Mouse (Mus musculus): ENCODE data around the gene Cdc42bpg. TPM values are rescaled to one million over a fixed set of nuclear protein-coding genes. Genes with fewer than 3 reads are reported as not detected.
"Not testable (repeated sequence)": the region's sequence is repeated elsewhere in the genome, so short reads cannot be mapped to it uniquely, and the experiment has no call there.

Cdc42bpg gene
- polyA plus RNA-seq, 1 experiment from 2014 or later, result 0.38 TPM

DNA sequence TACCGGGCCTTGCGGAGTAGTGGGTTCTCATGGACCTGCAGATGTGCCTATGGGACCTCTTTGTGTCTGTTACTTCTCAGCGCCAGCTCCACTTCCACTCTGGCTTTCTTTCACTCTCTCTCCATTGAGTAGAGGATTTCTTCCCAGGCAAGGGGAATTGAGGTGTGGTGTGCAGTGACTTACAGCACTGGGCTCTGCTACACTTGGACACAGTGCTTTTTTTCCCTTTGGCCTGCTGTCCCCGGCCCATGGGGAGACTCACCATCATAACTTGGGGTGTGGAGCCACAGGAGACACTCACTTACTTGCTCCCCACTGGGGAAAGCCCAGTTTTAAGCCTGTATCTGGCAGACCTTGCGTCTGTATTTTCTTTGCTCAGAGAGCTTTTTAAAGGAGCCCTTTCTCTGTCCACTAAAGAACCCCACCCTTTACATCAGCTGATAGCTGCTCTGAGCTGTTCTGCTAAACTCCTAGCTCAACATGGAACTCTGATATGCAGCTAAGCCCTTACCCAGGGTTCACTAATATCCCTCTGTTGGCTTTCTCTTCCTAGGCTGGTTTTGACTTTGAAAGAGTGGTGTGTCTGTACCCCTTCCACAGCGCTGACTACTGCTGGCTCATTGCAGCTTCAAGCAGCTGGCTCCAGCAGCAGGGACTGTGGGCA is 26.6 kb upstream of the Cdc42bpg start:
- no peak for DNase-seq (ENCODE audit: low spot score)
- Histone ChIP-seq H3K27me3 (ENCODE audit: low read depth, poor library complexity, severe bottlenecking) (no peaks in the 10 kb centered on the region), H3K27ac (0 out of 2 replicates have a peak overlapping the region, but pooled peaks have one; percentile 11), H3K4me3 (peak overlapping the region; percentile 73; the same call in 1 of the 2 replicates), H3K36me3 (peaks cover 57% of the 10 kb centered on the region), H3K4me1 (peaks cover 43% of the 10 kb centered on the region), H3K9me3 (replicated peaks) (no peaks in the 10 kb centered on the region)
- WGBS, result 92% methylated on average over 6 of the region's 6 CpGs

DNA sequence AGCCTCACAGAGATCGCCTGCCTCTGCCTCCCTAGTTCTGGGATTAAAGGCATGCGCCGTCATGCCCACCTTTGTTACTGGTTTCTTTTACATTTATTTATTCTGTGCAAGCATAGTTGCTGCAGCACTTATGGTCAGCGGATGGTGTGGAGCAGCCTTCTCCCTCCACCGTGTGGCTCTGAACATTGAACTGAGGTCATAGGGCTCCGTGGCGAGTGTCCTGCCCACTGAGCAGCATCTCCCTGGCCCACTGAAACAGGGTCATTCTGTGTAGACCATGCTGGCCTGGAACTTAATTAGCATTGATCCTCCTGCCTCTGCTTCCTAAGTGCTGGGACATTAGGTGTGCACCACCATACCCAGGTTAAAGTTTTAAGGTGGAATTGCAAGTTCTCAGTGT is 25.7 kb upstream of the Cdc42bpg start:
- 94% methylated on average over 7 of the region's 7 CpGs for WGBS
- H3K4me3 ChIP-seq, result no peak overlapping the region
- peaks cover 39% of the 10 kb centered on the region for H3K4me1 ChIP-seq
- H3K27ac ChIP-seq, result 0 out of 2 replicates have a peak overlapping the region, but pooled peaks have one; percentile 11
- H3K36me3 ChIP-seq, result peaks cover 66% of the 10 kb centered on the region
- no peaks in the 10 kb centered on the region for H3K9me3 ChIP-seq (replicated peaks)
- H3K27me3 ChIP-seq (ENCODE audit: low read depth, poor library complexity, severe bottlenecking), result no peaks in the 10 kb centered on the region
- no peak for DNase-seq (ENCODE audit: low spot score)

DNA sequence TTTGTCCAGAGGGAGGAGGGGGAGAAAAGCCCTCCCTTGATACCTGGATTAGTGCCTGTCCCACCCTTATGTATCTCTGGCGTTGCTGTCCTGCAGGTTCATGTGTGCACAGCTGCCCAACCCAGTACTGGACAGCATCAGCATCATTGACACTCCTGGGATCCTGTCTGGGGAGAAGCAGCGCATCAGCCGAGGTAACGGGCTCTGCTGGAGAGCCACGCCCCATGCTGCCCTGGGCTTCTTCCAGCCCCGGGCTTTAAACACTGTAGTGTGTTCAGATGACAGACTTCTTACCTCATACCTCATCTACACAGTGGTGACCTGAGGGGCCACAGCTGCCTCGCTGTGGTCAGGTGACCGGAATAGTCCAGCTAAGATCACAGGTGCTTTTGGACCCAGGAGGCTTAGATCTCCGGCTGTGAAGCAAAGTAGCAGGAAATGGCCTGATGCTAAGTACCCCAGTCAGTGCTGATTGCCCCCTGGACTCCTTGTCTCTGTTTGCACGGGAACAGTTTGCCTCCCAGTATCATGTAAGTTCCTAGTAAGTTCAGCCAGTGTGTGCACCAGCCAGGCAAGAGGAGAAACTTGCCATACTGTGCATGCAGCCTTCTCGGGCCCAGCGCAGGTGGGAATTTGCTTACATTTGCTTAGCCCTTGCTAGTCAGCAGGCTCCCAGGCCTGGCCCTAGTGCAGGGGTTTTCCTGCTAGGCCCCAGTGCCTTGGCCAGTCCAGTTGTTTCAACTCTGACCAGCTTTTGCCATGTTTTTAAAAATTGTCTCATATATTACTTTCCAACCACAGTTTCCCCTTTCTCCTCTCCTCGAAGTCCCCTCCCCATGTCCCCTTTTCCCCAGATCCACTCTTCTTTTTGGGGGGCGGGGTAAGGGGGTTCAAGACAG is 24.9 kb upstream of the Cdc42bpg start:
- Histone ChIP-seq H3K27me3 (ENCODE audit: low read depth, poor library complexity, severe bottlenecking) (no peaks in the 10 kb centered on the region), H3K9me3 (replicated peaks) (no peaks in the 10 kb centered on the region), H3K4me1 (peaks cover 32% of the 10 kb centered on the region), H3K27ac (no peak overlapping the region), H3K4me3 (no peak overlapping the region), H3K36me3 (peaks cover 74% of the 10 kb centered on the region)
- DNase-seq (ENCODE audit: low spot score), result no peak
- WGBS, result 85% methylated on average over 14 of the region's 14 CpGs

DNA sequence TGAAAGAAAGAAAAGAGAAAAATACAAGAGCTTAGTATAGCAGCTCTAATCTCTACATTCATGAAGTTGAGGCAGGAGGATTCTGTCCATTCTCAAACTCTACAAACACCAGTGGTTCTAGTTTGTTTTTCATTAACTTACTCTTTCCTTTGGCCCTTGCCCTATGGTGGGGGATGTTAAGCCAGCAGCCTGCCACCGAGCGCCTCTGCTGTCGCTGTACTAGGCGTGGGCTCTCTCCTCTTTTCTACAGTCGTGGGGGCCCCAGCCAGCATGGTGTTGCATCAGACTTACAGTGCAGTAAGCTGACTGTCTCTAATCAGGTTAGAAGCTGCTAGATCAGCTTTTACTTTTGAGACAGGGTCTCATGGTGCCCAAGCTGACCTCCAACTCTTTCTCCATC is 23.3 kb upstream of the Cdc42bpg start:
- H3K36me3 ChIP-seq, result peaks cover 90% of the 10 kb centered on the region
- H3K4me1 ChIP-seq, result peaks cover 25% of the 10 kb centered on the region
- H3K9me3 ChIP-seq (replicated peaks), result no peaks in the 10 kb centered on the region
- DNase-seq (ENCODE audit: low spot score), result no peak
- H3K27ac ChIP-seq, result no peak overlapping the region
- H3K27me3 ChIP-seq (ENCODE audit: low read depth, poor library complexity, severe bottlenecking), result no peaks in the 10 kb centered on the region
- WGBS, result 85% methylated on average over 5 of the region's 5 CpGs
- no peak overlapping the region for H3K4me3 ChIP-seq

DNA sequence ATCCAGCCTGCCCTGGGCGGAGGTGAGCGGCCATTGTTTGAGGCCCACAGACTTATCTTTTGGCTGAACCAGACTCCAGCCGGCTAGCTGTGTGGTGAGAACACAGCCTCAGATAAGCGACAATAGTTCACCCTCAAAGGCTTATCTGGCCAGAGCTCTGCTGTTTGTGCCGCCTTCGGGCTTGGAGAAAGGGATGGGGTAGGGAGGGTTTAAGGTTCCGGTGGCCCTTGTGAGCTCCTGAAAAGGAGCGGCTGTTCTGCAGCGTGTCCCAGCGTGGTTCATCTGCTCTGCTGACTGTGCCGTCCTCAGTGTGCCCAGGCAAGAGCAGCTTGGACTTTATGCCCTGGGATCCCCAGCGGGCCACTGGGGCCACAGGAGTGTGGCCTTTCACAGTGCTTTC is 21.8 kb upstream of the Cdc42bpg start:
- Histone ChIP-seq H3K27me3 (ENCODE audit: low read depth, poor library complexity, severe bottlenecking) (no peaks in the 10 kb centered on the region), H3K27ac (0 out of 2 replicates have a peak overlapping the region, but pooled peaks have one; percentile 5), H3K4me1 (peaks cover 17% of the 10 kb centered on the region), H3K9me3 (replicated peaks) (no peaks in the 10 kb centered on the region), H3K36me3 (peaks cover 98% of the 10 kb centered on the region), H3K4me3 (no peak overlapping the region)
- DNase-seq (ENCODE audit: low spot score), result no peak
- 87% methylated on average over 12 of the region's 12 CpGs for WGBS

DNA sequence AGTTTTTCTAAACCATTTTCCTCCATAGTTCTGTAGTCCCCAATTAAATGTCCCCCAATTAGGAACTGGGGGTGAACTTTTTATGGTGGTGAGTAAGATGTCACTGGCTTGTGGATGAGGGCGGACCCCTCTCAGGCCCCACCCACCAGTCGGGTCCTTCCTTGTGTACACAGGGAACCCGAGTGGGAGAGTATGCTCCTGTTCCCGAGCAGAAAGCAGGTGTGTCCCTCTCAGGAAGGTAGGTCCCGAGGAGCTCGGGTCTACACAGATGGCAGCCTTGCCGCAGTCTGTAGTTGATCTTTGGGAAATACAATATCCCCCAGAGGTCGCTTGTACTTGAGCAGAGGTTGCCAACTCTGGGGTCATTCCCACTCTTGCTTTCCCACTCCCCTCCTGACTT is 21.0 kb upstream of the Cdc42bpg start:
- Histone ChIP-seq H3K4me3 (no peak overlapping the region), H3K27me3 (ENCODE audit: low read depth, poor library complexity, severe bottlenecking) (no peaks in the 10 kb centered on the region), H3K36me3 (peaks cover 98% of the 10 kb centered on the region), H3K9me3 (replicated peaks) (no peaks in the 10 kb centered on the region), H3K27ac (peak overlapping the region; percentile 7; the same call in 1 of the 2 replicates), H3K4me1 (peaks cover 12% of the 10 kb centered on the region)
- WGBS, result 78% methylated on average over 8 of the region's 8 CpGs
- DNase-seq (ENCODE audit: low spot score), result no peak

DNA sequence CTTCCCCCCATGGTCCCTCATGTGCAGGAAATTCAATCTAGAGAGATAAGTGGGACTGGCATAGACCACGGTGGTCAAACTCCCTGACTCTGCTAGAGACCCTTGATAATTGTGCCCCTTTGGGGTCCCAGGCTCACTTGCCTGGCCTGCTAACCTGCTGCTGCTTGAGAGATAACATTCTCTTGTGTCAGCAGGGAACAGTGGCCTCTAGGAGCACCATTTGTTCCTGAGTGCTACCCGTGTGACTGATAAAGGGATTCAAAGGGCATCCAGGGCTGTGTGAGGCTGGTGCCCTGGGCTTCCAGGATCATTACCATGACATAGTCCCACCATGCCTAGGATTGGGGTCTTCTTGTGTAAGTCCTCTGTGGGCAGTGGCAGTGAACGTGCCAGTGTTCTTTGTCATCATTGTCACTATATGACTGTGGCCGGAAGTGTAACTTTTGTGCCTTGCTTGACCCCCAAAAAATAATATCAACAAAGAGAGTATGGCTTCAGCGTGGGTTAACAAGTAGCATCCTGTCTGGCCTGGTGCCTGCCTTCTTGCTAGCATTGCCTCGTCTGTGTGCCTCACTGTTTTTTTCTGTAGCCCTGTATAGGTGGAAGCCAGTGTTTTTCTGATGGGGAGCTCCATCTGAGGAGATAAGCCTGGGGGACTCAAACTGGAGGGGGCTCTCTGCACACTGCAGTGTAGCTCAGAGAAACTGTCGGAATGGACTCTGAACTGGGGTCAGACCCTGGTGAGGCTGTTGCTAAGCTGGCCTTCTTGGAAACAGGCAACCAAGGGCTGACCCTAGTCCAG is 20.4 kb upstream of the Cdc42bpg start:
- H3K4me1 ChIP-seq, result peaks cover 12% of the 10 kb centered on the region; the same call in 1 of the 2 replicates
- 84% methylated on average over 7 of the region's 7 CpGs for WGBS

DNA sequence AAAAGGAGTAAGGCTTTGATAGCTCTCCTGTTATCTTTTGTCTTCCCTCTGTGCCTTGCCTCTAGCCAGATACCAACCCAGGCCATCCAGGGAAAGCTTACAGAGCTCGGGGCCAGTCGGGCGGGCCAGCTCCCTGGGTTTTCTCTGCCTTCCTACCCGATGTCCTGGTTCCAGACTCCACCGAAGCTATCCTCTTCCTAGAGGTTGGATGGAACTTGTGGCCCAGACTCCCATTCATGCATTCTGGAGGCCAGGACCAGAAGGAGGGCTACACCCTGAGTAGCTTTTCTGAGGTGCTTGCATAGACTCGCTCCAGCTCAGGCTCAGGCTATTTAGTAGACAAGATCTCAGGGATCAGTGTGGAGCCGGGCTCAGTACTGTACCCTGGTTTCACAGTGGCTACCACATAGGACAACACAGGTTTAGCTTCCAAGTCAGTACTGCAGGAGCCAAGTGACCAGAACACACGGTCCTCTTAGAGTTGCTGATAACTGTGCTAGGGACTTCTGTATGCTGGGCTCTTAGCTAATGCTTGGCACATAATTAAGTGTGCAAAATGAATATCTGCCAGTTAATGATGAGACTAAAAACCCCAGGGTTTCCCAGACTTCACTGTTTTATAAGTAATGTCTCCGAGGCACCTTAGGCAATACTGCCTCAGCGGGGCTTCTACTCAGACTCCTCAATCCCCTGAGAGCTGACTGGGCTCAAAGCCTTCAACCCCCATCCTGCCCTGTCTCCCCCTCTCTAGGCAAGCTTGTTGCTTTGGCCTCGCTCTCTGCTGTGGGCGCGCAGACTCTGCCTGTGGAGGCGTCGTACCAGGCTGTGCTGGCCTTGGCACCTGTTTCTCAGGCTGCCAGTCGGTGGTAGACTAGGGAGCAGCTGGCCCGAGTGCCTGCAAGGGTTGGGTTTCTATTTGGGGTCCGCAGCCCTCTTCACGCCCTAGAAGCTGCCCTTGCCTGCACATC is 19.5 kb upstream of the Cdc42bpg start:
- 91% methylated on average over 19 of the region's 19 CpGs for WGBS
- Histone ChIP-seq H3K4me1 (peaks cover 11% of the 10 kb centered on the region; the same call in 1 of the 2 replicates), H3K36me3 (peaks cover 94% of the 10 kb centered on the region), H3K27me3 (ENCODE audit: low read depth, poor library complexity, severe bottlenecking) (no peaks in the 10 kb centered on the region), H3K9me3 (replicated peaks) (no peaks in the 10 kb centered on the region), H3K27ac (no peak overlapping the region), H3K4me3 (no peak overlapping the region)
- DNase-seq (ENCODE audit: low spot score), result no peak

More for the DNA sequence above, 20.4 kb upstream of the Cdc42bpg start:
- Histone ChIP-seq H3K27me3 (ENCODE audit: low read depth, poor library complexity, severe bottlenecking) (no peaks in the 10 kb centered on the region), H3K4me3 (no peak overlapping the region), H3K9me3 (replicated peaks) (no peaks in the 10 kb centered on the region), H3K36me3 (peaks cover 94% of the 10 kb centered on the region), H3K27ac (peak overlapping the region; percentile 7; the same call in 1 of the 2 replicates)
- no peak for DNase-seq (ENCODE audit: low spot score)

DNA sequence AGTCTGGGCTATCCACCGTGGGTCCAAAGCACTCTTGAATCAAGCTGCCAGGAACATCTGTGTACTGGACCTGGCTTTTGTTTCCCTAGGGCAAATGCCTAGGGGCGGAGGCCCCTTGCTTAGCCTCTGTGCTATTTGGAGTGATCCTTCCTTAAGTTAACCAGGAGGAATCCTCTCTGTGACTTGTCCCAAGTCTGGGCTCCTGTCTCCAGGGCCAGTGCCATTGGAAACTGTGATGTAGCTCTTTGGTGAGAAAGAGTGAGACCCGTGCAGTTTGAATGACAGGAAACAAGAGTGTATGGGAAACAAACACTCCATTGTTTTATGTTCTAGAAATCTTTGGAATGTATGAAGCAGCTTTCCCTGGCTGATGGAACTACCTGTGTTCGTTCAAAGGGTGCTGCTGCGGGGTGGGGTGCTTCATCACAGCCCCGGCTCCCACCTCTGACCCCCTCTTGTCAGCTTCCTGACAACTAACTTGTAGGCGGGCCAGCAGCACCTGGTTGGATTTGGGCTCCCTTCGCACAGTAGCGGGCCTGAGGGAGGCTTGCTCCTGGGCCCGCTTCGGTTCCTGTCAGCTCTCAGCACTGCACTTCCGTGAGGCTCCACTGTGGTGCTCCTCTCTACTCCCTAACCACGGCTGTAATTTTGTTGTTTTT is 17.9 kb upstream of the Cdc42bpg start:
- 84% methylated on average over 13 of the region's 13 CpGs for WGBS
- no peaks in the 10 kb centered on the region for H3K9me3 ChIP-seq (replicated peaks)
- no peak for DNase-seq (ENCODE audit: low spot score)
- H3K27ac ChIP-seq, result peak overlapping the region; percentile 32; the same call in 1 of the 2 replicates
- H3K36me3 ChIP-seq, result peaks cover 92% of the 10 kb centered on the region
- H3K4me1 ChIP-seq, result peaks cover 11% of the 10 kb centered on the region; the same call in 1 of the 2 replicates
- no peaks in the 10 kb centered on the region for H3K27me3 ChIP-seq (ENCODE audit: low read depth, poor library complexity, severe bottlenecking)
- no peak overlapping the region for H3K4me3 ChIP-seq

DNA sequence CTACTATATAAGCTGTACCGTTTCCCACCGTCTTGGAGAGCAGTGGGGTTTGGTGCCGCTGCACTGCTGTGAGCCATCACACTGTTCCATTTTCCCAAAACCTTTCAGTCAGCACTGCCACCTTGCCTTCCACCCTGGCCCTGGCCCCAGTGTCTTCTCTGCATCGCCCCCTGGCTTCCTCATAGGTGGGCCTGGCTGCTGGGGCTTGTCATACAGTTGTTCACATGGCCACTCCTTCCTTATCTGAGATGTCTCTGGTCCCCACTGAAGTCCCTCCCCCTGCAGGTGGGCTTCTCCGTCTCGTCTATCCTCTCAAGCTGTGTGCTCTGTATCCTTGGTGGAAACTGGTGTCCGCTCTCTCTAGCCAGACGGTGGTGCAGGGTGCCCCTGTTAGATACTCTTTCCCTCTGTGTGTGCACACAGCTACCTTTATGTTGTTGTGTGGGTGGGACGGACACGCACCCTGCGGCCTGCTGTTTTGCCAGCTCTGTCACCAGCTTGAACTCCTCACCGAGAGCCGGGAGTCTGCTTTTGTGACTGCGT is 16.5 kb upstream of the Cdc42bpg start:
- Histone ChIP-seq H3K36me3 (peaks cover 92% of the 10 kb centered on the region), H3K27me3 (ENCODE audit: low read depth, poor library complexity, severe bottlenecking) (no peaks in the 10 kb centered on the region), H3K27ac (no peak overlapping the region), H3K4me1 (peaks cover 11% of the 10 kb centered on the region; the same call in 1 of the 2 replicates), H3K9me3 (replicated peaks) (no peaks in the 10 kb centered on the region), H3K4me3 (no peak overlapping the region)
- DNase-seq (ENCODE audit: low spot score), result no peak
- WGBS, result 92% methylated on average over 14 of the region's 14 CpGs

DNA sequence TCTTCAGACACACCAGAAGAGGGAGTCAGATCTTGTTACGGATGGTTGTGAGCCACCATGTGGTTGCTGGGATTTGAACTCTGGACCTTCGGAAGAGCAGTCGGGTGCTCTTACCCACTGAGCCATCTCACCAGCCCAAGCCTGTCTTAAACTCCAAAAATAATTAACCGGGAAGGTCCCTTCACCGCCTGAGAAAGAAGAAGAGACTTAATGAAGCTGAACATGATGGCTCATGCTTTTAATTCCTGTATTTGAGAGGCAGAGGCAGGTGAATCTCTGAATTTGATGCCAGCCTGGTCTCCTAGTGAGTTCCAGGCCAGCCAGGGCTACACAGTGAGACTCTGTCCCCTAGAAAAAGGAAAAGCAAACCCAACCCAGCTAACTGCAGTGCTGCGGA is 15.5 kb upstream of the Cdc42bpg start:
- 94% methylated on average over 6 of the region's 6 CpGs for WGBS
- DNase-seq (ENCODE audit: low spot score); H3K27me3 ChIP-seq (ENCODE audit: low read depth, poor library complexity, severe bottlenecking); H3K4me3 ChIP-seq; H3K9me3 ChIP-seq (replicated peaks): not testable (repeated sequence)
- peaks cover 92% of the 10 kb centered on the region for H3K36me3 ChIP-seq
- H3K4me1 ChIP-seq, result peaks cover 11% of the 10 kb centered on the region; the same call in 1 of the 2 replicates
- H3K27ac ChIP-seq, result 0 out of 2 replicates have a peak overlapping the region, but pooled peaks have one; percentile 20
